Mouse (Mus musculus): ENCODE results near the gene Gm20388. TPM values are rescaled to one million over a fixed set of nuclear protein-coding genes. Genes with fewer than 3 reads are reported as not detected.
"Not testable (repeated sequence)": the region's sequence is repeated elsewhere in the genome, so short reads cannot be mapped to it uniquely, and the experiment has no call there.

Gm20388 gene
- polyA plus RNA-seq, 1 experiment, result 0.36 TPM

GRCm38 (mm10) chr8:123431616-123432365 lies 3521.2 kb downstream of the Gm20388 start:
- H3K27me3 ChIP-seq (ENCODE audit: control insufficient read depth), result no peaks in the 10 kb centered on the region; the same call in 1 of the 2 replicates
- TF ChIP-seq GATA1 (IDR thresholded peaks at IDR 0.05; ENCODE audit: low read length) (no peak), TAL1 (IDR thresholded peaks at IDR 0.05; ENCODE audit: low read length) (no peak)
- H3K36me3 ChIP-seq (ENCODE audit: control insufficient read depth), result no peaks in the 10 kb centered on the region
- peaks cover 66% of the 10 kb centered on the region for H3K9me3 ChIP-seq (ENCODE audit: control insufficient read depth, low read length)
- H3K4me1 ChIP-seq (ENCODE audit: control insufficient read depth), result no peaks in the 10 kb centered on the region
- H3K4me3 ChIP-seq (replicated peaks), result no peak overlapping the region

DNA sequence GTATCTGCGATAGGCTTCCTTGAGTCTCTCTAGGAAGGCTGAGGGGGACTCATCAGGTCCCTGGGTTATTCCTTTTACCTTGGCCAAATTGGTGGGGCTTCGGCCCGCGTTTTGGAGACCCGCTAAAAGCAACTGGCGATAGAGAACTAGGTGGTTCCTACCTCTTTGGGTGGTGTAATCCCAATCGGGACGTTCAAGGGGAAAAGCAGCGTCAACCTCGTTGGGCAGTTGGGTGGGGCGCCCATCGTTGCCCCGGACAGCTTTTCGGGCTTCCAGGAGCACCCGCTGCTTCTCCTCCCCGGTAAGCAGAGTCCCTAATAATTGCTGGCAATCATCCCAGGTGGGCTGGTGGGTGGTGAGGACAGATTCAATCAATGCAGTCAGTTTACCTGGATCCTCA lies 3521.7 kb downstream of the Gm20388 start:
- H3K4me3 ChIP-seq (replicated peaks), result no peak overlapping the region
- no peak for TF ChIP-seq TAL1 (IDR thresholded peaks at IDR 0.05; ENCODE audit: low read length)
- TF ChIP-seq GATA1 (IDR thresholded peaks at IDR 0.05; ENCODE audit: low read length), result no peak
- H3K27me3 ChIP-seq (ENCODE audit: control insufficient read depth), result no peaks in the 10 kb centered on the region; the same call in 1 of the 2 replicates
- H3K4me1 ChIP-seq (ENCODE audit: control insufficient read depth), result no peaks in the 10 kb centered on the region
- H3K36me3 ChIP-seq (ENCODE audit: control insufficient read depth), result no peaks in the 10 kb centered on the region
- peaks cover 60% of the 10 kb centered on the region for H3K9me3 ChIP-seq (ENCODE audit: control insufficient read depth, low read length)

- not testable (repeated sequence) for H3K4me1 ChIP-seq (ENCODE audit: control insufficient read depth); H3K36me3 ChIP-seq (ENCODE audit: control insufficient read depth); H3K27me3 ChIP-seq (ENCODE audit: control insufficient read depth); H3K4me3 ChIP-seq (replicated peaks)
- peaks cover 50% of the 10 kb centered on the region for H3K9me3 ChIP-seq (ENCODE audit: control insufficient read depth, low read length)
Observed at GRCm38 (mm10) chr8:123433241-123433974, 3522.8 kb downstream of the Gm20388 start.

- Histone ChIP-seq H3K27me3 (ENCODE audit: control insufficient read depth) (no peaks in the 10 kb centered on the region), H3K9me3 (ENCODE audit: control insufficient read depth, low read length) (no peaks in the 10 kb centered on the region; the same call in 1 of the 2 replicates), H3K4me1 (ENCODE audit: control insufficient read depth) (peaks cover 25% of the 10 kb centered on the region), H3K4me3 (replicated peaks) (no peak overlapping the region), H3K36me3 (ENCODE audit: control insufficient read depth) (peaks cover 2% of the 10 kb centered on the region)
- no peak for TF ChIP-seq TAL1 (IDR thresholded peaks at IDR 0.05; ENCODE audit: low read length)
- no peak for TF ChIP-seq GATA1 (IDR thresholded peaks at IDR 0.05; ENCODE audit: low read length)
Observed at GRCm38 (mm10) chr8:123441788-123442187, 3531.1 kb downstream of the Gm20388 start.

GRCm38 (mm10) chr8:123442351-123442750 lies 3531.7 kb downstream of the Gm20388 start:
- peaks cover 26% of the 10 kb centered on the region for H3K4me1 ChIP-seq (ENCODE audit: control insufficient read depth)

DNA sequence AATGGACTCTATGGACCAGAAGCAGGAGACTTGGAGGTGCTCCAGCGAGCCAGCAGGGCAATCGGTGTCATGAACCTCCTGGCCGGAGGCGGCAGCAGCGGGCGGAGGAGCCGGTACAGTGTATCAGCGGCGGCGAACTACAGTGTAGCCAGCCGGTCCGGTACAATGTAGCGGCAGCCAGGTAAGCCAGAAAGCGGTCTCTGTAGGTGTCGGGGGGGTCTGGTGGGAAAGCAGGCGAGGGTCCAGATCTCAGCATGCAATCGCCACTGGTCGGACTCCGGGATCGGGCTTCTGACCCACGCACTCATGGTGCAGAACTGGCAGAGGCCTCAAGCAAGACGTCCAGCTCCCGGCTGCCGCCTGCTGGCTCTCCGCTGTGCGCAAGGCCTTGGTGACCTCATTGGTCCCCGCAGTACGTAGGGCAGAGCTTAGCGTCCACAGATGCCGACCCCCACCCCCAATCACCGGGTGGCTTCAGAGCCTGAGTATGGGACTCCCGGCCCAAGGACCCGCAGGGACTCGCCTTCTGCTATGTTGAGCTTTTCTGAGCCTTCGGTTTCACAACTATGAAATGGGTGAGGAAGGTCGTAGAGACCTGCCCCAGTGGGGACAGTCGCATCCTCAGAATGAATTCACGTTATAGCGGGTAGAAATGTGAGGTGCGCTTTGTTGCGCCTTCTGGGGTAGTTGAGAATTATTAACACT lies 3532.4 kb downstream of the Gm20388 start:
- no peaks in the 10 kb centered on the region for H3K9me3 ChIP-seq (ENCODE audit: control insufficient read depth, low read length)
- H3K4me3 ChIP-seq (replicated peaks), result peak overlapping the region; percentile 84
- H3K27me3 ChIP-seq (ENCODE audit: control insufficient read depth), result no peaks in the 10 kb centered on the region
- TF ChIP-seq TAL1 (IDR thresholded peaks at IDR 0.05; ENCODE audit: low read length) (no peak), GATA1 (IDR thresholded peaks at IDR 0.05; ENCODE audit: low read length) (no peak)
- peaks cover 6% of the 10 kb centered on the region for H3K36me3 ChIP-seq (ENCODE audit: control insufficient read depth)
- peaks cover 26% of the 10 kb centered on the region for H3K4me1 ChIP-seq (ENCODE audit: control insufficient read depth)

More at GRCm38 (mm10) chr8:123442351-123442750, 3531.7 kb downstream of the Gm20388 start:
- Histone ChIP-seq H3K36me3 (ENCODE audit: control insufficient read depth) (peaks cover 2% of the 10 kb centered on the region), H3K27me3 (ENCODE audit: control insufficient read depth) (no peaks in the 10 kb centered on the region), H3K9me3 (ENCODE audit: control insufficient read depth, low read length) (no peaks in the 10 kb centered on the region; the same call in 1 of the 2 replicates), H3K4me3 (replicated peaks) (peak overlapping the region; percentile 84)
- TF ChIP-seq TAL1 (IDR thresholded peaks at IDR 0.05; ENCODE audit: low read length) (no peak), GATA1 (IDR thresholded peaks at IDR 0.05; ENCODE audit: low read length) (no peak)

GRCm38 (mm10) chr8:123443576-123443921 lies 3532.9 kb downstream of the Gm20388 start:
- H3K4me3 ChIP-seq (replicated peaks), result peak overlapping the region; percentile 84
- H3K4me1 ChIP-seq (ENCODE audit: control insufficient read depth), result peaks cover 26% of the 10 kb centered on the region
- TF ChIP-seq TAL1 (IDR thresholded peaks at IDR 0.05; ENCODE audit: low read length), result no peak
- no peak for TF ChIP-seq GATA1 (IDR thresholded peaks at IDR 0.05; ENCODE audit: low read length)
- no peaks in the 10 kb centered on the region for H3K9me3 ChIP-seq (ENCODE audit: control insufficient read depth, low read length)
- H3K27me3 ChIP-seq (ENCODE audit: control insufficient read depth), result no peaks in the 10 kb centered on the region
- peaks cover 6% of the 10 kb centered on the region for H3K36me3 ChIP-seq (ENCODE audit: control insufficient read depth)

GRCm38 (mm10) chr8:123444131-123444530 lies 3533.5 kb downstream of the Gm20388 start:
- Histone ChIP-seq H3K27me3 (ENCODE audit: control insufficient read depth) (no peaks in the 10 kb centered on the region), H3K9me3 (ENCODE audit: control insufficient read depth, low read length) (no peaks in the 10 kb centered on the region), H3K4me1 (ENCODE audit: control insufficient read depth) (peaks cover 26% of the 10 kb centered on the region), H3K36me3 (ENCODE audit: control insufficient read depth) (peaks cover 8% of the 10 kb centered on the region), H3K4me3 (replicated peaks) (peak overlapping the region; percentile 23)
- TF ChIP-seq GATA1 (IDR thresholded peaks at IDR 0.05; ENCODE audit: low read length), result no peak
- no peak for TF ChIP-seq TAL1 (IDR thresholded peaks at IDR 0.05; ENCODE audit: low read length)

DNA sequence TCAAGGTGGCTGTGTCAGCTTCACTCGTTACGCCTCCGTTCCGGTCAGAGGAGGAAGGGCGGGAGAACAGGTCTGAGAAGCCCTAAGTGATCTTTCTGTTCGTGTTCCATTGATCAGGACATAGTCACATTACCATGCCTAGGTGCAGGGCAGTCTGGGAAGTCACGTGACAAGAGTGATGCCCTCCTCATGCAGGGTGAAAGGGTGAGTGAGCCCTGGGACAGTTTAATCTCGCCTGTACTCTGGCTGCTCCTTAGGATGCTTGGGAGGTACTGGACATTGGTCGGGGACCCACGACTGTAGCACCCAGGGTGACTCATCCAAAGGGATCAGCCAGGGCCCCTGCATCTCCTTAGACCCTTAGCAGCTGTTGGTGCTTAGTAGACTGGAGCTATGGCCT lies 3535.3 kb downstream of the Gm20388 start:
- Histone ChIP-seq H3K4me1 (ENCODE audit: control insufficient read depth) (peaks cover 32% of the 10 kb centered on the region), H3K4me3 (replicated peaks) (no peak overlapping the region), H3K27me3 (ENCODE audit: control insufficient read depth) (no peaks in the 10 kb centered on the region), H3K9me3 (ENCODE audit: control insufficient read depth, low read length) (no peaks in the 10 kb centered on the region), H3K36me3 (ENCODE audit: control insufficient read depth) (peaks cover 12% of the 10 kb centered on the region)
- TF ChIP-seq TAL1 (IDR thresholded peaks at IDR 0.05; ENCODE audit: low read length) (no peak), GATA1 (IDR thresholded peaks at IDR 0.05; ENCODE audit: low read length) (no peak)

Data from erythroblast, embryonic 14.5 days (primary cell).